Mouse (Mus musculus): ENCODE results near the gene Phf2.

GRCm38 (mm10) chr13:48870771-48871731 lies at the start of gene Phf2:
- no peak for TF ChIP-seq USF1 (IDR thresholded peaks at IDR 0.05; ENCODE audit: low read depth)
- no peak for TF ChIP-seq CTCF (IDR thresholded peaks at IDR 0.05; ENCODE audit: control insufficient read depth, insufficient read depth, insufficient read length)
